Mouse (Mus musculus): ENCODE results near the gene Acox2. TPM values are rescaled to one million over a fixed set of nuclear protein-coding genes. Genes with fewer than 3 reads are reported as not detected.

The Acox2 gene
- polyA plus RNA-seq, 1 experiment from 2014 or later: not detected

DNA sequence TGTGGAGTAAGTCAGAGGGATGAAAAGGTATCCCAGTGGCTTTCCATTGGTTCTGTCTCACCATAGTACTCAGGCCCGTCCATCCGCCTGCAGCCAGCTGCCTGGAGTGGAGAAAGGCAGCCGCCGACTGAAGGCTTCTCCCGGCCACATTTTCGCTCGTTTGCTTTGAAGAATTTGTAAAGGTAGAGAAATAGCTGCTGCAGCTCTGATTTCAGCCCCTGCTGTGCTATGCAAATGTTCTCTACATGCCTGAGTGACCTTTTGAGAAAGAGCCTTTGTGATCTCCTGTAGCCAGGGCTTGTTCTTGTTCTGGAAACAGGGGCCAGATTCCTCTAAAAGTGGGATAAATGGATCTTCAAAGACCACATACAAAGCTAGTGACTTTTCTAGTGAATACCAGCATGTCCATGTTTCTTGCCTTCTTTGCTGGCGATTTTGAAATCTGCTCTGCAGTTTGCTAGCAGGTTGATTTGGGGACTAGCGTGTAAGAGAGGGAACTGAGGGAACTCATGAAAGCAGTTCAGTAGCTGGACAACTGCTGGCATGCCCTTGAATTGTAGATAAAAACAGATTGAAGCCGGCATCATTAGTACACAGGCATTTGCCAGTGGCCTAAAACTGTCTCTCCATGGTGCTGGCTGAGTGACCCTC is 40.3 kb downstream of the Acox2 start:
- peak; percentile 74 for DNase-seq (ENCODE audit: extremely low spot score, low spot score)
- Histone ChIP-seq H3K4me3 (peak overlapping the region; percentile 32), H3K9me3 (no peaks in the 10 kb centered on the region), H3K4me1 (peaks cover 51% of the 10 kb centered on the region), H3K27me3 (ENCODE audit: poor library complexity, severe bottlenecking) (peaks cover 33% of the 10 kb centered on the region), H3K27ac (peak overlapping the region; percentile 76), H3K36me3 (replicated peaks) (peaks cover 10% of the 10 kb centered on the region)
- WGBS: 8% methylated on average over 10 of the region's 10 CpGs

DNA sequence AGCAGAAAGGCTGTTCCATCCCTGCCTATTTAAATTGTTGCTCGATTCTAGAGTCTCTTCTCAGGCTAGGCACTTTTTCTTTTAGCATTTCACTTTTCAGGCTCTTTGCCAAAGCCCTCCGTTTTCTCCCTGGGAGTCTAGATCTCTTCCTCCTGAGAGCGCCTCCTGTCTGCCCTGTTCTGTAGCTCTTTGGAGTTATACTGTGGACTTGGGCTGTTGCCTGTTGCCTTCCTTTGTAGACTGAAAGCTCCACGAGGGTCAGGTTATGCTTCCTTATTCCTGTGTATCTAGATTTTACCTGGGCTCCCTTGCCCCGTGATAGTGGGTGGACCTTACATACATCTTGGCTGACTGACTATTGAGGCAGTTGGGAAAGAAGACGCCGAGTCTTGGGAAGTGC is 40.9 kb downstream of the Acox2 start:
- no peak for DNase-seq (ENCODE audit: extremely low spot score, low spot score)
- H3K36me3 ChIP-seq (replicated peaks): peaks cover 10% of the 10 kb centered on the region
- H3K27me3 ChIP-seq (ENCODE audit: poor library complexity, severe bottlenecking): peaks cover 33% of the 10 kb centered on the region
- H3K4me1 ChIP-seq: peaks cover 55% of the 10 kb centered on the region
- no peaks in the 10 kb centered on the region for H3K9me3 ChIP-seq
- H3K27ac ChIP-seq: peak overlapping the region; percentile 76
- WGBS: 33% methylated on average over 7 of the region's 7 CpGs
- peak overlapping the region; percentile 32; the same call in 1 of the 2 replicates for H3K4me3 ChIP-seq

DNA sequence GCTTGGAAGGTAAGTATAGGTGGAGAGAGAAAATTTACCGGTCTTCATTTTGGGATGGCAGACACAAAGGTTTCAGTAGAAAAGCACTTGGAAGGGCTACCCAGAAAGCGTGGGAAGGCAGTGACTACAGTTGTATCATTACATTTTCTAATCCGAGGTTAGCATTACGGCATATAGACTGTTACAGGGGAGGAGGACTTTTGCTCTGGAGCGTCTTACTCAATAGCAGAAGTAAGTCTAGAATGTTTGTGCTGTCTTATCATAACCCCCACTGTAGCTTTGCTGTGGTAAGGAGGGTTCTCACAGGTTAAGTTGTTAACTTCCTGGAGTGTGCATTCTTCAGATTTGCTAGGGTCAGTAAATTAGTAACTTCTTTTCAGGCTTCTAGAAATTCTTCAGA is 43.1 kb downstream of the Acox2 start:
- peak overlapping the region; percentile 48 for H3K27ac ChIP-seq
- no peaks in the 10 kb centered on the region for H3K36me3 ChIP-seq (replicated peaks)
- H3K4me1 ChIP-seq: peaks cover 55% of the 10 kb centered on the region
- no peak for DNase-seq (ENCODE audit: extremely low spot score, low spot score)
- H3K4me3 ChIP-seq: peak overlapping the region; percentile 72
- 68% methylated on average over 5 of the region's 5 CpGs for WGBS
- H3K27me3 ChIP-seq (ENCODE audit: poor library complexity, severe bottlenecking): peaks cover 33% of the 10 kb centered on the region
- no peaks in the 10 kb centered on the region for H3K9me3 ChIP-seq

DNA sequence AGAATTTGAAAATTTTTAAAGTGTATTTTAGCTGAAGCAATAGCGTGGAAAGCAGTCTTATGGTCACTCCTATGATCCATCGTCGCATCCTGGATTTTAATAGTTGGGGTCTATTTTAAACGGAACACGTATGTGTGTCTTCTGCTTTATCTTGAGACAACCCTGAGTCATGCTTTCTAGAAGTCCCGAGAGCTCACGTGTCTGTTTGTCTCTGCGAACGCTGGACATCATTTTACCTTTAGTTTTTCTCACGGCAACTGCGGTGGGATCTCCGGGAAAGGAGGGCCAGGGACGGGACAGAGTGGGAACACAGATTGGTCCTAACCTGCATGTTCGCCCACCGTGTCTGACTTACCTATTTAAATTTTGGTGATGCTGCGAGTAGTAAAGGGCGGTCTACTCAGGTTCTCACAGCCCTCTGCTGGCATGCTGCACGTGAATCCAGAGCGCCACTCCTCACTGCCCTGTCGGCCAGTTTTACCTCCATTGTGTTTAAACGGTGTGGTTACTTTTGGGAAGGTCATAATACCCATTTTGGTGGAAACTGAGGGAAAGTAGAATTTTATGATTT is 43.9 kb downstream of the Acox2 start:
- peak overlapping the region; percentile 20; the same call in 1 of the 2 replicates for H3K27ac ChIP-seq
- WGBS: 12% methylated on average over 21 of the region's 21 CpGs
- H3K4me1 ChIP-seq: peaks cover 55% of the 10 kb centered on the region
- H3K9me3 ChIP-seq: no peaks in the 10 kb centered on the region
- H3K4me3 ChIP-seq: peak overlapping the region; percentile 72
- peak; percentile 27 for DNase-seq (ENCODE audit: extremely low spot score, low spot score)
- H3K36me3 ChIP-seq (replicated peaks): no peaks in the 10 kb centered on the region
- peaks cover 33% of the 10 kb centered on the region for H3K27me3 ChIP-seq (ENCODE audit: poor library complexity, severe bottlenecking)

DNA sequence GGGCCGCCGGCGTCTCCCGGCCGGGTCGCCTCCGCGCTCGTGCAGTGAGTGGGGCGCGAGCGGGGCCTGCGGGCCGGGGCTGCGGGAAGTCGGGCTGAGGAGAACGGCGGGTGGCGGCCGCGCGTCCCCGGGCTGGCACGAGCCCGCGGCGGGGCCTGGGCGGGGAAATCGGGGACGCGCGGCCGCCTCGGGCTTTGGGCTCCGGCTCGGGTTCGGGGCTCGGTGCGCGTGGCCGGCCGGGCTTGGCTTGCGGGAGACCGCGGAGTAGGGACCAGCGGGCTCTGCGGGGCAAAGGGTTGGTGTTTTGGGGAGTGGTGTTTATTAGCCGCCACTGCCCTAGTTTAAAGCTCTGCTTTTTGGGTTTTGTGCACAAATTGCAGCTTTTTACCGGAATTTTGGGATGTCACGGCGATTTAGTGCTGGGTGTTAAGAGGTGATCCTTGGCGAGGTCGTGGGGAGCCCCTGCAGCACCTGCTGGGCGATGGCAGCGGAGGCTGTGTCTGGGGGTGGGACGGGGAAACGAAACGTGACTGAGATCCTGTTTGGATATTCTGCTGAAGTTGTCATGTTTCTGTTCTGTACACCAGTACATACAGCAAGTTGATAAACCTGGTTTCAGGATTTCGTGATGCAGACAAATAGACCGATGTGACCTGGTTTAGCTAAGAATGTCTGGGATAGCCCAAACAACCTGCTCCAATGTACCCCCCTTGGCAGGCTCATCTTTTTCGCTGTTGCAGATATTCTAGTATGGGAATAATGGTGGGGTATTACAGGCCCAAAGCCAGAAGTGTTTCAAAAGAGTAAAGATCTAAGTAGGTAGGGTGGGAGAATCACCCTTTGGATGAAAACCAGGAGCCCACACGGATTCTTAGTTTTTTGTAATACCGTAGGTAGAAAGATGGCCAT is 44.6 kb downstream of the Acox2 start:
- peak; percentile 75 for DNase-seq (ENCODE audit: extremely low spot score, low spot score)
- Histone ChIP-seq H3K27me3 (ENCODE audit: poor library complexity, severe bottlenecking) (peaks cover 30% of the 10 kb centered on the region), H3K9me3 (no peaks in the 10 kb centered on the region), H3K4me3 (peak overlapping the region; percentile 72), H3K4me1 (peaks cover 49% of the 10 kb centered on the region), H3K36me3 (replicated peaks) (no peaks in the 10 kb centered on the region), H3K27ac (peak overlapping the region; percentile 94)
- WGBS: 2% methylated on average over 63 of the region's 63 CpGs

DNA sequence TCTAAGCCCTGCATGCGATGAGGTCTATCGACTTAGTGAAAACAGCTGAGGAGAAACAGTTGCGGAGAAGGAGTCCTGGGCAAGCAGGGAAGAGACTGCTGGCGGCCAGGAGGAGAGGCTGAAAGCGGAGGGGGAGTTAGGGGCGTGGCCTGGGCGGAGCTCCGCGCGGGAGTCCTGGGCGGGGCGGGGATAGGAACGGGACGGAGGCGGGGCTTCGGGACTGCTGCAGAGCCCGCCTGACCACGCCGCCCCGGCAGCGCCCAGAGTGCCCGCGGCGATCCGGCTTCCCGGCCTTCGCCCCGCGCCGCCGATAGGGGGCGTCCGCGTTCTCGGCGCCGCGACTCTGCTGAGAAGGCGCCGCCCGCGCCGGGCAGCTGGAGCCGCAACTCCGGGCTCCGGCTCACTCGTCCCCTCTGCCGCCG is 45.3 kb downstream of the Acox2 start, which contains the start of gene Kctd6:
TSS of gene Kctd6 (plus strand) at position 338 of the 422 bp plus-strand sequence.
- H3K9me3 ChIP-seq: no peaks in the 10 kb centered on the region
- DNase-seq (ENCODE audit: extremely low spot score, low spot score): peak; percentile 98
- H3K27me3 ChIP-seq (ENCODE audit: poor library complexity, severe bottlenecking): peaks cover 30% of the 10 kb centered on the region
- H3K36me3 ChIP-seq (replicated peaks): no peaks in the 10 kb centered on the region
- H3K4me1 ChIP-seq: peaks cover 42% of the 10 kb centered on the region
- WGBS: under 1% methylated on average over 30 of the region's 49 CpGs
- H3K4me3 ChIP-seq: peak within 1 kb of the TSS; percentile 72
- H3K27ac ChIP-seq: peak within 1 kb of the TSS; percentile 94

DNA sequence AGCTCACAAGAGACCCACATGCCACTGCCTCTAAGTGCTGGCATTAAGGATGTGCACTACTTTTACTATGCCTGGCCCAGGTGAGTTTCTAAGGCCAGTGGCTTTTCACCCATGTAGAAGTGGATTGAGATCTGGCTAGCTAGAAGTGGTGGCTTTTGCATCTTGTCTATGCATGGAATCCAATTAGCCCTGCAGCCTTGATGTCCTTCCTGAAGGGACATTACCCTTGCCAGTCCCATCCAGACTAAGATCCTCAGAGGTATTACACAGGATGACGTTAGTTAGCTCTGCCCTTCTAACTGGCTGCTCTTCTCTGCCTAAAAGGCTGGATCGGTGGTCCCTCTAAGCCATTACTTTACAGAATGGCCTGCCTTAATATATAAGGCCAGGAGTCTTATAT is 46.2 kb downstream of the Acox2 start:
- DNase-seq (ENCODE audit: extremely low spot score, low spot score): no peak
- H3K27ac ChIP-seq: no peak overlapping the region
- no peak overlapping the region for H3K4me3 ChIP-seq
- peaks cover 34% of the 10 kb centered on the region for H3K27me3 ChIP-seq (ENCODE audit: poor library complexity, severe bottlenecking)
- H3K36me3 ChIP-seq (replicated peaks): no peaks in the 10 kb centered on the region
- H3K4me1 ChIP-seq: peaks cover 33% of the 10 kb centered on the region
- 78% methylated on average over 2 of the region's 2 CpGs for WGBS
- H3K9me3 ChIP-seq: no peaks in the 10 kb centered on the region

DNA sequence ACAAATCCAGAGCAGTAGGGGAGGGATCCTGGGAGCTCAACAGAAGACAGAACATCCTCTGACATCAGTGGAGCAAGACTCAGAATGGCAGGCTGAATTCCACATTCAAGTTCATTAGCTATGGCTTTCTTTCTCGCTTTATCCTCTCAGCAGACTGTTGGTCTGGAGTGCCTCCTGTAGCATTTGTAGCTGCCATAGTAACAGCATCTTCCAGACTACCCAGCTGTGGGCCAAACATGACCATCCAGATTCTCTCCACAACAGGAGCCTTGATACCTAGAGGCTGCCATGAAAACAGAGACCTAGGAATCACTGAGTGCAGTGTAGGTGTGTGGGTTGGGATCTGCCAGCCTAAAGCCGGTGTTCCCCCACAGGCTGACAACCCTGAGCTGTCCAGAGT is 49.3 kb downstream of the Acox2 start:
- H3K9me3 ChIP-seq: no peaks in the 10 kb centered on the region
- H3K27me3 ChIP-seq (ENCODE audit: poor library complexity, severe bottlenecking): peaks cover 6% of the 10 kb centered on the region; the same call in 1 of the 2 replicates
- no peak overlapping the region for H3K4me3 ChIP-seq
- H3K4me1 ChIP-seq: peaks cover 28% of the 10 kb centered on the region
- H3K36me3 ChIP-seq (replicated peaks): no peaks in the 10 kb centered on the region
- no peak for DNase-seq (ENCODE audit: extremely low spot score, low spot score)
- H3K27ac ChIP-seq: no peak overlapping the region
- 96% methylated on average over 2 of the region's 2 CpGs for whole genome bisulfite sequencing

DNA sequence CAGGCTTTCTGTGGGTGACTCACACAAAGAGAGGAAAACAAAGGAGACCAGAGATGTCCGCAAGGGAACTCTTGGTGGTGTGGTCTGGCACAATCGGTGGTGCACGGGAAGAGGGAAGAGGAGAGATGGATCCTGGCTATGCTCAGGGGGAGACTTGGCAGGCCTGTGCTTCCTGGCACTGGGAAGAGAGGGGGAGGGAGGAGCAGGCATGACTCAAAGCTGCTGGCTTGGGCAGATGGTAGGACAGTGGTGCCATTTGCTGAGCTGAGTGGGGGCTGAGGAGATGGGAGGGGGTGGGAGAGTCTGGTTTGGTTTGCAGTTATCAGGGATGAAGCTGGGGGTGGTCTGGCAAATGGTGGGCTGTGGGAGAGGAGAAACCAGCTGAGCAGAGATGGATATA is 50.3 kb downstream of the Acox2 start:
- H3K36me3 ChIP-seq (replicated peaks): no peaks in the 10 kb centered on the region
- H3K9me3 ChIP-seq: no peaks in the 10 kb centered on the region
- no peak overlapping the region for H3K4me3 ChIP-seq
- 0 out of 2 replicates have a peak, but pooled peaks cover 5% of the 10 kb centered on the region for H3K27me3 ChIP-seq (ENCODE audit: poor library complexity, severe bottlenecking)
- 69% methylated on average over 3 of the region's 3 CpGs for WGBS
- DNase-seq (ENCODE audit: extremely low spot score, low spot score): no peak
- 0 out of 2 replicates have a peak overlapping the region, but pooled peaks have one; percentile 16 for H3K27ac ChIP-seq
- H3K4me1 ChIP-seq: peaks cover 22% of the 10 kb centered on the region

DNA sequence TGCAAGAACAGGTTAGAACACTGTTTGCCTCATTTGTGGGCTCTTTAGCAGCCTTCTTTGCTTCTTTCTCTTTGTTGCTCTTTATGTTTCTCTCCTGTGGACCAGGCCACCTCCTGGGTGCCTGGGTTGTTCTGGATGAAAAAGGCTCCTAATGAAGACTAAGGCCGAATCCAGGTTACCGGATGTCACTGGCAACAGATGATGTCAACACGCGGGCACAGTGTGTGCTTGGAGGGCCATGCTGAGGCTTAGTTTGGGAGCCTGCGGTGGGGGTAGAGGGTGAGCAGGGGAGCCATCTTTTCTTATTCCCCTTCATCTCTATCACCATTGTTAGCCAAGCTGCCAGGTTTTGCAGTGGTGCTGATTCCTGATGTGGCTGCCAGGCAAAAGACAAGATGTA is 51.6 kb downstream of the Acox2 start:
- Histone ChIP-seq H3K36me3 (replicated peaks) (no peaks in the 10 kb centered on the region), H3K4me1 (peaks cover 18% of the 10 kb centered on the region), H3K27ac (peak overlapping the region; percentile 16; the same call in 1 of the 2 replicates), H3K4me3 (no peak overlapping the region), H3K9me3 (no peaks in the 10 kb centered on the region), H3K27me3 (ENCODE audit: poor library complexity, severe bottlenecking) (0 out of 2 replicates have a peak, but pooled peaks cover 5% of the 10 kb centered on the region)
- no peak for DNase-seq (ENCODE audit: extremely low spot score, low spot score)
- 61% methylated on average over 5 of the region's 5 CpGs for WGBS

DNA sequence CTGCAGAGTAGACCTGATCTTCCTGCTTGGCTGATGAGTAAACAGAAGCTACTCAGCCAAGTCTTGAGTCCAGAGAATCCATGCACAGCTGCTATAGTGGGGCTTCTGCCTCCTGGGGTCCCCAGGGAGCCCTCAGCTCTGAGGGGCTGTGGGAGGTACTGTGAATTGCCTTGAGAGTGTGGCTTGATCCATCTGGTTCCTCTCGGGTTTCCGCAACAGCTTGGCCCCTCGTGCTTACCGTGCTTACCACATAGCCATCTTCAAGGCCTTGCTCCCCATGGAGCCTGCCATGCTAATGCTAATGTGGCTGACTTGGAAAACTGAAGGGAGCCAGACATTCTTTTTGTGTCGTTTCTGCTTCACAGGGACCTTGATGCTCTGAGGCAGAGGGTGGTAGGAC is 52.0 kb downstream of the Acox2 start:
- 0 out of 2 replicates have a peak, but pooled peaks cover 5% of the 10 kb centered on the region for H3K27me3 ChIP-seq (ENCODE audit: poor library complexity, severe bottlenecking)
- H3K27ac ChIP-seq: peak overlapping the region; percentile 16; the same call in 1 of the 2 replicates
- H3K4me1 ChIP-seq: peaks cover 18% of the 10 kb centered on the region
- WGBS: 24% methylated on average over 5 of the region's 5 CpGs
- H3K9me3 ChIP-seq: no peaks in the 10 kb centered on the region
- no peak for DNase-seq (ENCODE audit: extremely low spot score, low spot score)
- no peak overlapping the region for H3K4me3 ChIP-seq
- no peaks in the 10 kb centered on the region for H3K36me3 ChIP-seq (replicated peaks)

DNA sequence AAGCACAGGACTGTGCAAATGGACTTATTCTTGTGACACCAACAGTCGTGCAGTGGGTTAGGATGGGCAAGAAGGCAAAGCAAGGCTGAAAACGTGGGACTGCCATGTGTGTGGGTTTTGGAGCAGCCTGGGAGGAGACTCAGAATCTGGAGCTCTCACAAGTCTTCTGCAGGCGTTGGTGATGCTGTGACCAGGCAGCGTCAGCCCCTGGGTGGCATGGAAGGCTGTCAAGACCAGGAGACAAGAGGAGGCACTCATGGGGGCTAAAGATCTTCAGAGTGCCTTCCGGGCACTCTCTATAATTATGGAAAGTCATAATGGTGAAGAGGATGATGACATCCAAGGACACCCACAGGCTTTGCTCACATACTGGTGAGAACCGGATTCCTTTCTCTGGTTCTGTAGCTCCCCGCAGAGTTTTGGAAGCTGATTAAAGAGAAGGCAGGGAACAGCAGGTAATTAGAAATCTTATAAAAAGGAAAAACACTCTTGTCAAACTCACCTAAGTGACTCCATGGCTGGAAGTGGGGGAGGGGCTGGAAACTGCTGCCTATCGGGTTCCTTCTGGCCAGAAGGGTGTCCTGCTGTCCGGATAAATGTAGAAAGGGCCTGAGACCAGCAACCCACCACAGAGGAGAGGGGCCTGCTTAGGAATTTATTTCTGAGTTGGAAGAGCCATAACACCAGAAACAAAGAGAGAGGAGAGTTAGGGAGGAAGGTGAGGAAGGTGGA is 52.8 kb downstream of the Acox2 start:
- Histone ChIP-seq H3K9me3 (no peaks in the 10 kb centered on the region), H3K4me3 (no peak overlapping the region), H3K27me3 (ENCODE audit: poor library complexity, severe bottlenecking) (0 out of 2 replicates have a peak, but pooled peaks cover 5% of the 10 kb centered on the region), H3K27ac (no peak overlapping the region), H3K36me3 (replicated peaks) (no peaks in the 10 kb centered on the region), H3K4me1 (peaks cover 18% of the 10 kb centered on the region)
- 59% methylated on average over 9 of the region's 9 CpGs for WGBS
- no peak for DNase-seq (ENCODE audit: extremely low spot score, low spot score)

Data from forebrain, embryonic 10.5 days (tissue).